Mouse (Mus musculus): Measurements from ENCODE around the gene Atm. TPM values are rescaled to one million over a fixed set of nuclear protein-coding genes. Genes with fewer than 3 reads are reported as not detected.
A peak's percentile ranks its signal among the peaks of the same experiment; 100 is the strongest.

Atm gene
- polyA plus RNA-seq, 1 experiment from 2014 or later, result 10.5 TPM

DNA sequence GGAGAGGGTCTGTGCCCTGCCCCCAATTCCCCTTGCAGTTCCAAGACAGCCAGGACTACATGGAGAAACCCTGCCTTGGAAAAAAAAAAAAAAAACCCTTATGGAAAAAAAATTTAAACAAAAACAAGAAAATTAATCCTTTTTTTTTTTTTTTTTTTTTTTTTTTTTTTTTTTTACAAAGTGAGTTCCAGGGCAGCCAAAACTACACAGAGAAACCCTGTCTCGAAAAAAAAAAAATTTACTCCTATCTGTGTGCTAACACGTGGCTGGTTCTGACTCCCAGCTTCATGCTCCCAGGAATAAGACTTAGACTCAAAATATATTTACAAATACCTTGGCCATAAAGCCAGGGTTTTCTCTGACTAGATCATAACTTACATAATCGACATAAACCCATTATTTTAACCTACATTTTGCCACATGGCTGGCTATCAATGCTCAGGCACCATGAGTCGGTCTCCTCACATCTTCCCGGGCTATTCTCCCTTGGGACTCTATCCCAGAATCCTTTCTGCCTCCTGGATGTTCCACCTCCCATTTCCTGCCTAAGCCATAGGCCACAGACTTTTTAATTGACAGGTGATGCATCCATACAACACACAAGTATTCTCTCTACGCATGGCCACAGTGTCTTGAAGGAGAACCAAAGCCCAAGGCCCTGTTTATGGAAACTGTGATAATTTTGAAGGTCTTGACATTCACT is 132.3 kb downstream of the Atm start:
- Histone ChIP-seq H3K4me2 (peak overlapping the region; percentile 56), H3K36me3 (replicated peaks) (no peaks in the 10 kb centered on the region), H3K27me3 (replicated peaks) (no peaks in the 10 kb centered on the region), H3K27ac (peak overlapping the region; percentile 94), H3K4me3 (no peak overlapping the region), H3K4me1 (peaks cover 22% of the 10 kb centered on the region), H3K9ac (no peak overlapping the region), H3K9me3 (no peaks in the 10 kb centered on the region)
- peak; percentile 78 for ATAC-seq (replicated peaks)
- 72% methylated on average over 6 of the region's 6 CpGs for WGBS

DNA sequence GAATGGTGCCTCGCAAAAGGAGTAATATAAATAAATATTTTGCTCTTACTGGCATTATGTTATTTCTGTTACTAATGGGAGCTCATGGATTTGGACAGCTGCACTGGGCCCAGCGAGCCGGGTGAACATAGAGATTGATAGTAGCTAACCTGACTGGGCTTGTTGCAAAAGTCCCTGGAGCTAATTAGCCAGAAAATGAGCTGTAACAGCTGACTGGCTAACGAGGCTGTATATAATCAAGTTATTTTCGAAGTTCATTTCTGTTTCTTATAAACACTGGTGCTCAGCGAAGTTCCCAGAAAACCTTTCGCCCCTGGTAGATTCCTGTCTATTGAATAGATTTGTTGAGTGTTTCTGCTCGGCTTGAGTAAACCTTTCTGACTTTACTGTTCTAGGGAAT is 133.5 kb downstream of the Atm start:
- H3K27ac ChIP-seq, result no peak overlapping the region
- WGBS, result 82% methylated on average over 8 of the region's 8 CpGs
- no peak overlapping the region for H3K9ac ChIP-seq
- H3K9me3 ChIP-seq, result no peaks in the 10 kb centered on the region
- no peaks in the 10 kb centered on the region for H3K27me3 ChIP-seq (replicated peaks)
- H3K4me1 ChIP-seq, result peaks cover 22% of the 10 kb centered on the region
- H3K4me2 ChIP-seq, result no peak overlapping the region
- no peaks in the 10 kb centered on the region for H3K36me3 ChIP-seq (replicated peaks)
- no peak for ATAC-seq (replicated peaks)
- H3K4me3 ChIP-seq, result no peak overlapping the region

DNA sequence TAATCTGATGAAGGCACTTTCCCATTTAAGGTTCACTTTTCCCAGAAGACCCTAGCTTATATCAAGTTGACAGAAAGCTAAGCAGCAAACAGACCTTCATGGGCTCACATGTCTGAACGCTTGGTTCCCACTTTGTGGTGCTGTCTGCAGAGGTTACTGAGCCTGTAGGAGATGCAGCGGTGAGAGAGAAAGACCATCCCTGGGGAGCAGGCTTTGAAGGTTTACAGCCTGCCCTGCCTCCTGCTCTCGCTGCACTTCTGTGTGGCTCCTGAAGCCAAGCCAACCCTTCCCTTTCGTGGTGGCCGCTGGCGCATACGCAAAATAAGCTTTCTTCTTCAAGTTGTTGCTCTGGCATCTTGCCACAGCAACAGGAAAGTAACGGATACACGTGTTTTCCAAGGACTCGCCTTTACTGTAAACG is 134.2 kb downstream of the Atm start, which contains the start of gene 4930550C14Rik:
Gene 4930550C14Rik, plus strand, starts transcription at position 35 of the 421 bp plus-strand sequence.
- Histone ChIP-seq H3K36me3 (replicated peaks) (no peaks in the 10 kb centered on the region), H3K4me2 (peak within 1 kb of the TSS; percentile 6; the same call in 1 of the 2 replicates), H3K9ac (no peak within 1 kb of the TSS), H3K9me3 (no peaks in the 10 kb centered on the region), H3K27ac (no peak within 1 kb of the TSS), H3K4me3 (no peak within 1 kb of the TSS), H3K27me3 (replicated peaks) (no peaks in the 10 kb centered on the region), H3K4me1 (peaks cover 22% of the 10 kb centered on the region)
- WGBS, result 33% methylated on average over 11 of the region's 11 CpGs
- ATAC-seq (replicated peaks), result no peak

DNA sequence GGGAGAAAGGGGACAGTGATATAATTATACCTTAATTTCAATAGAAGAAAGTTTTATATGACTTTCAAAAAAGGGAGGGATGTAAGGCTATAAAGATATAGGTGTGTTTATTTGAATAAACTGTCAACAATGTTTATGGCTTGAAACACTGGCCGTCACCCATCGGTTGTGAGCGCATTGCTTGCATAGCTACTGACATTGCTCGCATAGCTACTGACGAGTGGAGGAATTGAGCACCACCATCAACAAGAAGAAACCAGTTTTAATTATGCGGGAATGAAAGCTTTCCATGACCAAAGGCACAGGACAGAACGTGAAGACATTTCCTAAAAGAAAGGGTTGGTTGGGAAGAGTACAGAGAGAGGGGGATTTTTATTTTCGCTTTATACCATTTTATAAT is 135.4 kb downstream of the Atm start:
- ATAC-seq (replicated peaks), result no peak
- Histone ChIP-seq H3K27ac (no peak overlapping the region), H3K4me3 (no peak overlapping the region), H3K9ac (no peak overlapping the region), H3K4me1 (peaks cover 22% of the 10 kb centered on the region), H3K36me3 (replicated peaks) (no peaks in the 10 kb centered on the region), H3K9me3 (no peaks in the 10 kb centered on the region), H3K4me2 (no peak overlapping the region), H3K27me3 (replicated peaks) (no peaks in the 10 kb centered on the region)
- 87% methylated on average over 8 of the region's 8 CpGs for WGBS

DNA sequence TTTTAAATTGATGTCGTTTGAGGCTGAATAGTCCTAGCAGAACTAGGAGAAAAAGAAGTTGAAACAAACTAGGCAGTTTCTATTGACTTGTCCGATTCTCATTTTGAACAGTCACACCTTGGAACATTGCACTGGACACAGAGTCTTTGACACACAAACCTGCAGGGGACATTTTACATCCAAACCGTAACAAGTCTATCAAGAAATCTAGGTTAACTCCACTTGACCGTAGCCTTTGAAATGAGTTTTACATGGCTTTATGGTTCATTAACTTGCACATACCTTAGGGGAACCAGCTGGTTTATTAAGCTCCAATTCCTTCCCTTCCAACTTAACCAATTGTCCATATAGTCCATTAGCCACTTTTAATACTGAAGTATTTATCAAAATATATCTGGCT is 135.8 kb downstream of the Atm start:
- WGBS, result 85% methylated on average over 4 of the region's 4 CpGs

DNA sequence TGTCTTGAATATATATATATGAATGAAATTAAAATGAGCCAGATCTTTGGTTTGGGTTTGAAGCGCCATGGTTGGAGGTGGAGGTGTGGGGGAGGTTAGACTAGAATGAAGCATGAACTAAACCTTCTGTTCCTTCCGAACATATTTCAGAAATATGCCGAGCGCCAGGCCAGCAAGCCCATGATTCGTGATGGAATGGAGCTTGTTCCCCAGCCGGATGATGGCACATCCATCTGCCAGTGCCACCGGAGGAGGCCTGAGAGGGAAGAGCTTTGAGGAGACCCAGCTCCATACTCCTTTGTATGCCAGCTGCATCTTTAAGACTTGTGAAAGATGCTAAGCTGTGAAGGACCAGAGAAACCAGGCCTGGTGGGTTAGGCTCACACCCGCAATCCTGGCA is 137.0 kb downstream of the Atm start:
- no peak overlapping the region for H3K27ac ChIP-seq
- no peaks in the 10 kb centered on the region for H3K36me3 ChIP-seq (replicated peaks)
- H3K27me3 ChIP-seq (replicated peaks), result no peaks in the 10 kb centered on the region
- H3K4me2 ChIP-seq, result no peak overlapping the region
- H3K9me3 ChIP-seq, result no peaks in the 10 kb centered on the region
- peaks cover 7% of the 10 kb centered on the region; the same call in 1 of the 2 replicates for H3K4me1 ChIP-seq
- WGBS, result 93% methylated on average over 8 of the region's 8 CpGs
- ATAC-seq (replicated peaks), result no peak
- no peak overlapping the region for H3K9ac ChIP-seq
- H3K4me3 ChIP-seq, result no peak overlapping the region

More for the DNA sequence above, 135.8 kb downstream of the Atm start:
- Histone ChIP-seq H3K27ac (no peak overlapping the region), H3K4me1 (peaks cover 18% of the 10 kb centered on the region), H3K4me2 (no peak overlapping the region), H3K4me3 (no peak overlapping the region), H3K36me3 (replicated peaks) (no peaks in the 10 kb centered on the region), H3K9me3 (no peaks in the 10 kb centered on the region), H3K27me3 (replicated peaks) (no peaks in the 10 kb centered on the region), H3K9ac (no peak overlapping the region)
- no peak for ATAC-seq (replicated peaks)

DNA sequence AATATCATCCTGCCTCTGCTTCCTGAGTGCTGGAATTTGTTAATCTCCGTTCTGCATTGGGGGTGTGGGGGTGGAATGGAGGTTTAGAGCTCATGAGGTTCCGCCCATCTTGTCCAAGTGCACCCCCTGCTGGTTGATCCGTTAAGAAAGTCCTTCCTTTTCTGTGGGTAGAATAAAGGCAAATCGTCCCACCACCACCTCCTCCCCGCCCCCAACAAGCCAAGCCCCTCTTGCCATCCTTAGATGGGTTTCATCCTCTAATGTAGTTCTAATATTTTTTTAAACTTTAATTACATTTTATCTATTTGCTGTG is 138.2 kb downstream of the Atm start:
- Histone ChIP-seq H3K4me1 (peaks cover 4% of the 10 kb centered on the region; the same call in 1 of the 2 replicates), H3K4me2 (no peak overlapping the region), H3K9ac (no peak overlapping the region), H3K36me3 (replicated peaks) (no peaks in the 10 kb centered on the region), H3K27ac (no peak overlapping the region), H3K4me3 (no peak overlapping the region), H3K9me3 (no peaks in the 10 kb centered on the region), H3K27me3 (replicated peaks) (no peaks in the 10 kb centered on the region)
- no peak for ATAC-seq (replicated peaks)
- 10% methylated on average over 5 of the region's 5 CpGs for WGBS

DNA sequence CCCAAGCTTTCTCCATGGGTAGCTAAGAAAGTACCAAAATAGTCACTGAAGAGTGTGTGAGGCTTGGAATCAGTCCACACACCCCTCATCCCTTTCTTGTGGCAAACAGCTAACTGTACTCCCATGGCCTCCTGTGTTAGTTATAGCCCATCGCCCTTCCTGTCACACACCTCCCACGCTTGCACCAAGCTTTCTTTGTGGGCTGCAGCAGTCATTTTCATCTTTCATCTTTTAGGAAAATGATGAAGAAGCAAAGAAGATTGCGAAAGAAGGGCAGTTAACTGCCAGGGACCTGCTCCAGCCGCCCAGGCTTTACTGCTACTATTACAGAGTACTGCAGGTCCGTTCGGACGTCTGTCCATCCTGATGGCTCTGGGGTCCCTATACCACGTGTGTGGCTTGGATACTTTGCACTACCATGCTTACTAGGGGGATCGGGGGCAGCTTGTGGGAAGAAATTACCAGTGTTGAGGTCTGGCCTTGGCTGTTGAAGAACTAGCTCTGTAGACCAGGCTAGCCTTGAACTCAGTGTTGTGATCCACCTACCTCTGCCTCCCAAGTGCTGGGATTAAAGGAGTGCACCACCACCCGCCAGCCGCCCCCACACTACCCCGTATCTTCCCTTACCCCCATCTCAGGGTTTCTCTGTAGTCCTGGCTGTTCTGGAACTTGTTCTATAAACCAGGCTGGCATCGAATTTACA is 138.7 kb downstream of the Atm start:
- Histone ChIP-seq H3K9ac (no peak overlapping the region), H3K4me2 (no peak overlapping the region), H3K4me1 (peaks cover 4% of the 10 kb centered on the region; the same call in 1 of the 2 replicates), H3K27me3 (replicated peaks) (no peaks in the 10 kb centered on the region), H3K9me3 (no peaks in the 10 kb centered on the region), H3K4me3 (no peak overlapping the region), H3K36me3 (replicated peaks) (no peaks in the 10 kb centered on the region), H3K27ac (no peak overlapping the region)
- no peak for ATAC-seq (replicated peaks)
- WGBS, result 83% methylated on average over 13 of the region's 13 CpGs

DNA sequence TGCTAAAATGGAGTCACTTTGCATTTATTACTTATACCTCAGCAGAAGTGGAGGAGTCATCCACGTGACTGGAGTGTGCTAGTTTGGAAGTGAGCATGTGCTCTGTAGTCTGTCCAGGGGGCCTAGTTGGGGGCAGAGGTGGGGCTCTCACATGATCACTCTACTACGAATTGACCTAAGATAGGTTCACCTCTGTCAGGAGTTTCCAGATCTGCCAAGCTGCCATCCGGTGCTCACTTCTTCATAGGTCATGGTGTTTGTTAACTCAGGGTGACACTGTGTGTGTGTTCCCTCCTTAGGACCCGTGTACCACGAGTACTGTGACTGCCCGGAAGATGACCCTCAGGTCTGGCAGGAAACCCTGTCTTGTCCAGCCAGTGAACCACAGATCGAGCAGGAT is 146.4 kb downstream of the Atm start:
- Histone ChIP-seq H3K9ac (no peak overlapping the region), H3K36me3 (replicated peaks) (no peaks in the 10 kb centered on the region), H3K4me1 (no peaks in the 10 kb centered on the region), H3K4me2 (no peak overlapping the region), H3K27ac (no peak overlapping the region), H3K9me3 (no peaks in the 10 kb centered on the region), H3K4me3 (no peak overlapping the region), H3K27me3 (replicated peaks) (0 out of 2 replicates have a peak, but pooled peaks cover 3% of the 10 kb centered on the region)
- no peak for ATAC-seq (replicated peaks)
- 91% methylated on average over 7 of the region's 7 CpGs for WGBS

Small RNA genes within 50 kb of the gene (microRNA-seq; reads per million reads assigned to microRNA genes)
- not detected for gene Mir130c

Other genes with a start within 250 kb of the Atm start
- 0.23 and 0.35 TPM in 2 replicates for gene Exph5, start 235.1 kb downstream of the Atm start, polyA plus RNA-seq (2015; fragmentation: Nextera tagmentation; extraction: Ambion mirVana)
- gene Kdelc2, start 152.7 kb downstream of the Atm start, polyA plus RNA-seq (2015; fragmentation: Nextera tagmentation; extraction: Ambion mirVana), result 5.8 and 6.6 TPM in 2 replicates
- 0.13 and 0.28 TPM in 2 replicates for gene 4930550C14Rik, start 134.4 kb downstream of the Atm start, polyA plus RNA-seq (2015; fragmentation: Nextera tagmentation; extraction: Ambion mirVana)
- gene Npat, start 307 bp upstream of the Atm start, polyA plus RNA-seq (2015; fragmentation: Nextera tagmentation; extraction: Ambion mirVana), result 9.9 and 11.0 TPM in 2 replicates
- gene Acat1, start 73.6 kb upstream of the Atm start, polyA plus RNA-seq (2015; fragmentation: Nextera tagmentation; extraction: Ambion mirVana), result 137 and 138 TPM in 2 replicates
- 42.0 and 47.1 TPM in 2 replicates for gene Cul5, start 133.3 kb upstream of the Atm start, polyA plus RNA-seq (2015; fragmentation: Nextera tagmentation; extraction: Ambion mirVana)
- gene Rab39, start 169.5 kb upstream of the Atm start, polyA plus RNA-seq (2015; fragmentation: Nextera tagmentation; extraction: Ambion mirVana), result 2.2 and 2.5 TPM in 2 replicates
- gene Slc35f2, start 234.8 kb upstream of the Atm start, polyA plus RNA-seq (2015; fragmentation: Nextera tagmentation; extraction: Ambion mirVana), result 10.3 and 10.7 TPM in 2 replicates